Mouse (Mus musculus): ENCODE measurements around the gene Ocel1.

Ocel1 gene

GRCm38 (mm10) chr8:71404011-71404410, 32.9 kb downstream of the Ocel1 start:
- DNase-seq (ENCODE audit: low read depth): no peak

- DNase-seq (ENCODE audit: low read depth): peak; percentile 52
Measured at GRCm38 (mm10) chr8:71404951-71405351, 33.9 kb downstream of the Ocel1 start.

DNA sequence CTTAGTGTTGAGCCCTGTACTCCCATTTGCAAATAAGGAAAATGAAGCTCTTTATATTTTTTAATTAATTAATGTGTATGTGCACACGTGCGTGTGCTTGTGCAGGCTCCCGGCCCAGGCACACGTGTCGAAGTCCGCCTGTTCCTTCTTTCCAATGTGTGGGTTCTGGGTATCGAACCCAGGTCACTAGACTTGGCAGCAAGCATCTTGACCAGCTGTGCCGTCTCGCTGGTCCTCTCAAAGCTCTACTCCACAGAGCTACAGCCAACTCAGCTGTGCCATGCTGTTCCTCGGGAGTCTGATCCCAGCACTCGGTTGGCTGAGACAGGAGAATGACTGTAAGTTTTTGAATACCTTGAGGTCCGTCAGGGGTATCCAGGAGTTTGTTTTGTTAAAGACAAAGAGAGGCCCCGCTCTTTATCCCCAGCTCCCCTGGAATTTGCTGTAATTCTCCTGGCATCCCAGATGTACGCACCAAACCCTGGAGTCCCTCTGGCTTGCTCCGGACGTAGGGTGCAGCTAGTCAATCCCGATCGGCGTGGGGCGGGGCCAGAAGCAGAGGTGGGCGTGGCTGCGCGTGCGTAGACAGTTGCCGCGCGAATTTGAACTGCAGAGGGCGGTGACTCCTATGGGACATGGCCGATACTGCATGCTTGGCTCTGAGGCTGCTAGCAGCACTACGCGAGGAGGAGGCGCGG, 34.5 kb downstream of the Ocel1 start, which contains the start of gene Ankle1:
TSS of gene Ankle1 (plus strand) at position 610 of the 698 bp plus-strand sequence.
- peak; percentile 98 for DNase-seq (ENCODE audit: low read depth)

GRCm38 (mm10) chr8:71406099-71407015, 35.3 kb downstream of the Ocel1 start:
- DNase-seq (ENCODE audit: low read depth): peak; percentile 89

DNA sequence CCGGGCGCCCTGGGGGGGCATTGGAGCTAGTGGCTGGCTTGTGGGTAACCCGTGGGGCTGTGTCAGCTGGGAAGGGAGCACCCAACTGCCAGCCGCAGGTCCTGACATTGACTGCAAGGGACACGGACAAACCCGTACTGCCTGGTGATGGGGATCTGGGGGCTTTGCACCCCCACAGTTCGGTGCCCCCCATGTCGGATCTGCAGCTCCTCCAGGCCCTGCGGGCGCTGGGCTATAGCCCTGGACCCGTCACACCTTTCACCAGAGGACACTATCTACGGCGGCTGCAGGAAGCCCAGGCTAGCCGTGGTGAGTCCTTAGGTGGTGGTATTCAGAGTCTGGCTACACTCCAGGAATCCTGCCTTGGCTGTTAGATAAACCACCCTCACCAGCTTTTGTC, 36.3 kb downstream of the Ocel1 start:
- no peak for DNase-seq (ENCODE audit: low read depth)

DNA sequence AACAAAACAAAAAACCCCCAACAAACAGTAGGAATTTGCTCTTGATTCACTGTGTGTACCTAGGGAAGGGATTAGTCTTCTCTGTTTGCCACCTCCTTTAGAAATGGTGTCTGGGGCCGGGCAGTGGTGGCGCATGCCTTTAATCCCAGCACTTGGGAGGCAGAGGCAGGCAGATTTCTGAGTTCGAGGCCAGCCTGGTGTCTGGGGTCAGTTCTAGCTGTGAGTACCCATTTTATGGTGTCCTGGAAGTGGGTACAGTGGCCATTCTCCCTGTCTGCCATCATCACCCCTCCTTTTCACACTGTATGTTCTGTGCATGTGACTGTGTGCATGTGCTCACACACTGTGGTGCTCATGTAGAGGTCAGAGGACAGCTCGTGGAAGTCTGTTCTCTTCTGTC, 37.1 kb downstream of the Ocel1 start:
- DNase-seq (ENCODE audit: low read depth): no peak

DNA sequence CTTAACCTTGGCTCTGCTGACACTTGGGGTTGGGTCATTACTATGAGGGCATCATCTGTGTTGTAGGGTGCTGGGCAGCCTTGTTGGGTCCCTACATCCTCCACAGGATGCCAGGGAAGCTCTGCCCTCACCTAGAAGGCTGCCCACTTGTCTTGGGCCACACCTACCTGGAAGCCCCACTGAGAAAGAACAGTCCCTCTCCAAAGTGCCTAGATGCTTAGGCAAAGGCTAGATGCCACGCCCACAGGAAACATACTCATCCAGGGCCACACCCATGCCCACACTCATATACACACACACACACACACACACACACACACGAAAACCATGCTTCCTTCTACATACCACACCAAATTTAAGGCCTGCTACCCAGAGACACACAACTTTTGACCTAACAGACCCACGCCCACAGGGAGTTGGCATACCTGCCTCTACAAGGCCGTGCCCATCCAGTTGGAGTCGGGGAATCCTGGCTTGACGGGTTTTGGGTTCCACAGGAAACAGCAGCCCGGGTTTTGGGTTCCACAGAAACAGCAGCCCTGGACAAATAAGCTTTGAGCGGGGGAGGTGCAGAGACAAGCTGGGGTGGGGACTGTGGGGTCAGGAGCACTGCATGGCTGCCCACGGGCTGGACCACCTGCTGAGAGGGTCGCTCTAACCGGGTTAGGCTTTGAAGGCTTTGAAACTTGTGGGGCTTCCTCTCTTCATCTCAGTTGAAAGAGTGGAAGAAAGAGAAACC, 40.6 kb downstream of the Ocel1 start:
- no peak for DNase-seq (ENCODE audit: low read depth)

- peak; percentile 53 for DNase-seq (ENCODE audit: low read depth)
Measured at GRCm38 (mm10) chr8:71422121-71422520, 51.0 kb downstream of the Ocel1 start.

All from NIH3T3 (cell line).